Mouse (Mus musculus) spleen, adult 2 months (tissue): Measurements from ENCODE around the gene Kcnn3.

Source experiments
- CTCF ChIP-seq: fragments of 200-500 bp; IDR thresholded peaks from 2 replicates; pipeline ENCODE4 v1.5.1; 2011; ENCODE audit warnings: mild to moderate bottlenecking, inconsistent platforms; ENCODE audit not compliant: insufficient read depth, insufficient read length, insufficient replicate concordance; ENCODE audit errors: extremely low read depth
- POLR2A ChIP-seq: fragments of 200-500 bp; IDR thresholded peaks from 2 replicates; pipeline ENCODE4 v1.6.1; 2011; ENCODE audit warnings: low read depth, low read length, inconsistent platforms

DNA sequence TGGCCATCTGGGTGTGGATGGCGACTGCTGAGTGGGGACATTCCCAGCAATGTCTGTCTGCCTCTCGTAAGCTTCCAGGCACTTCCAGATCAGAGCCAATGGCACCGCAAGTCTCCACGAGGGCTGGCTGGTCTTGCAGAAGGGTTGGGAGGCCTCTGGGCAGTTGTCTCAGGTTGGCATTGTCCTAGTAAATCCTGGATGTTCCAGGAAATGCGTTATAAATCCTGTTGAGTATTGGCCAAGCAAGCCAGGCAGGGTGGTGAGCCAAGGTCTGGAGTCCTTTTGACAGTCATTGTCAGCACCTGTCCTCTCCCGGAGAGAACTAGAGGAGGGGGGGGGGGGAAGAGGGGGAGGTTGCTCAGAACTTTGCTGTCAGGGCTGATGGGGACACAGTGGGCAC, 40.9 kb upstream of the Kcnn3 start:
- TF ChIP-seq CTCF (no peak), POLR2A (no peak)
